ENCODE assay signal across 8 mouse cellular contexts in the genomic region with DNA sequence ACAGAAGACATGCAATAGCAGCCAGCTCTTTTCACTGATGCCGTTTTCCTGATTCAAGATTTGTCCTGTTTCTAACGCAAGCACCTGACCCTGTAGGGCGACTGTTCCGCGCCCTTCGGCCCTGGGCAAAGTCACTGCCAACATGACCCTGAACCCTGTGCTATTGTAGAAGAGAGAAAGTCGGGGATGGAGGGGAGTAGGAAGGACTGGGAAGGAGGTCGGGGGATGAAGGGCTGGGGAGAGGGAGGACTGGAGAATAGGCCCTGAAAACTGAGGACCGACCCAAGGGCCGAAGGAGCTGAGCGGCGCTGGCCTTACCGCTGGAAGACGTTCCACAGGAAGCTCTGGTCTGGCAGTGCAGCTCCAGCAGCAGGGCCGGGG. TPM values are rescaled to one million over a fixed set of nuclear protein-coding genes. Genes with fewer than 3 reads are reported as not detected.
DNase-seq lines count a peak whose midpoint lies in the region; ATAC-seq and TF ChIP-seq lines count a peak whose summit lies in the region.

No protein-coding gene starts in this region.

- no peaks in the 10 kb centered on the region for H3K9me3 ChIP-seq in hindbrain, embryonic 15.5 days
- no peaks in the 10 kb centered on the region for H3K9me3 ChIP-seq in midbrain, embryonic 13.5 days

- H3K27ac ChIP-seq in cortical plate, adult 2 months (ENCODE audit: insufficient read depth, low read length) = 0 out of 2 replicates have a peak overlapping the region, but pooled peaks have one; percentile 5
- peak overlapping the region; percentile 69 for H3K27ac ChIP-seq in hindbrain, embryonic 15.5 days (replicated peaks)
- peak overlapping the region; percentile 68 for H3K27ac ChIP-seq in midbrain, embryonic 13.5 days

- TF ChIP-seq CTCF in cortical plate, adult 2 months (IDR thresholded peaks at IDR 0.05; ENCODE audit: extremely low read depth, insufficient read depth, low read length) = no peak

- peak overlapping the region; percentile 72 for H3K4me2 ChIP-seq in hindbrain, embryonic 15.5 days
- H3K4me2 ChIP-seq in midbrain, embryonic 13.5 days (replicated peaks) = peak overlapping the region; percentile 92

- DNase-seq in kidney, adult 9 months = peak; percentile 59
- no peak for DNase-seq in kidney, postnatal 10 days
- DNase-seq in adrenal gland, postnatal 10 days = no peak
- no peak for DNase-seq in cerebellum, adult 11 months
- DNase-seq in layer of hippocampus, postnatal 10 days (ENCODE audit: low spot score in 2 of 2) = no peak

- H3K4me1 ChIP-seq in cortical plate, adult 2 months (ENCODE audit: control insufficient read depth, insufficient read depth, low read length) = no peaks in the 10 kb centered on the region
- H3K4me1 ChIP-seq in hindbrain, embryonic 15.5 days (replicated peaks) = peaks cover 13% of the 10 kb centered on the region
- peaks cover 16% of the 10 kb centered on the region for H3K4me1 ChIP-seq in midbrain, embryonic 13.5 days (replicated peaks)

- 4% methylated on average over 15 of the region's 15 CpGs for WGBS in hindbrain, embryonic 15.5 days
- 3% methylated on average over 15 of the region's 15 CpGs for WGBS in midbrain, embryonic 13.5 days

- no peak for ATAC-seq in hindbrain, embryonic 15.5 days (ENCODE audit: low FRiP score, low read depth)
- ATAC-seq in midbrain, embryonic 13.5 days = no peak

- peaks cover 20% of the 10 kb centered on the region for H3K36me3 ChIP-seq in hindbrain, embryonic 15.5 days
- H3K36me3 ChIP-seq in midbrain, embryonic 13.5 days = peaks cover 20% of the 10 kb centered on the region

- peak overlapping the region; percentile 82 for H3K4me3 ChIP-seq in cortical plate, adult 2 months (ENCODE audit: insufficient read depth, low read length)
- peak overlapping the region; percentile 78 for H3K4me3 ChIP-seq in hindbrain, embryonic 15.5 days
- peak overlapping the region; percentile 73 for H3K4me3 ChIP-seq in midbrain, embryonic 13.5 days (replicated peaks)

- no peak for TF ChIP-seq POLR2A in cortical plate, adult 2 months (IDR thresholded peaks at IDR 0.05; ENCODE audit: extremely low read depth, insufficient read depth, low read length)

- H3K9ac ChIP-seq in hindbrain, embryonic 15.5 days = peak overlapping the region; percentile 88
- H3K9ac ChIP-seq in midbrain, embryonic 13.5 days (replicated peaks) = peak overlapping the region; percentile 83

- H3K27me3 ChIP-seq in hindbrain, embryonic 15.5 days = no peaks in the 10 kb centered on the region
- H3K27me3 ChIP-seq in midbrain, embryonic 13.5 days = no peaks in the 10 kb centered on the region

RNA-seq across cellular contexts. Expression of a gene that starts 0.6 kb away (rescaled TPM):
- polyA plus RNA-seq in cortical plate, adult 2 months (2012; rRNA removed) = 139 and 150 TPM in 2 replicates
- polyA plus RNA-seq in hindbrain, embryonic 15.5 days (2015; fragmentation: Nextera tagmentation; extraction: Ambion mirVana) = 116 and 117 TPM in 2 replicates
- polyA plus RNA-seq in midbrain, embryonic 13.5 days (2015; fragmentation: Nextera tagmentation; extraction: Ambion mirVana) = 115 and 118 TPM in 2 replicates
- 100 to 1,000 TPM; 114 to 122 TPM for total RNA-seq in adrenal gland, postnatal 10 days (2021)
- 10 to 100 TPM; 70.2 to 74.4 TPM for total RNA-seq in layer of hippocampus, postnatal 10 days (2021)

RNA-seq across cellular contexts. Expression of a gene that starts 24.6 kb away (rescaled TPM):
- polyA plus RNA-seq in cortical plate, adult 2 months (2012; rRNA removed) = 0.85 and 1.1 TPM in 2 replicates
- polyA plus RNA-seq in hindbrain, embryonic 15.5 days (2015; fragmentation: Nextera tagmentation; extraction: Ambion mirVana) = 0.26 and 0.64 TPM in 2 replicates
- polyA plus RNA-seq in midbrain, embryonic 13.5 days (2015; fragmentation: Nextera tagmentation; extraction: Ambion mirVana) = 0.77 and 1.1 TPM in 2 replicates
- total RNA-seq in adrenal gland, postnatal 10 days (2021) = 1 to 10 TPM in 1 of 2 experiments, under 1 TPM in 1; 0.81 to 2.3 TPM
- total RNA-seq in layer of hippocampus, postnatal 10 days (2021) = 1 to 10 TPM; 1.6 TPM

RNA-seq across cellular contexts. Expression of a gene that starts 33.3 kb away (rescaled TPM):
- 300 TPM in 2 replicates for polyA plus RNA-seq in cortical plate, adult 2 months (2012; rRNA removed)
- 231 and 234 TPM in 2 replicates for polyA plus RNA-seq in hindbrain, embryonic 15.5 days (2015; fragmentation: Nextera tagmentation; extraction: Ambion mirVana)
- 219 and 222 TPM in 2 replicates for polyA plus RNA-seq in midbrain, embryonic 13.5 days (2015; fragmentation: Nextera tagmentation; extraction: Ambion mirVana)
- total RNA-seq in adrenal gland, postnatal 10 days (2021) = 1,000 to 10,000 TPM in 1 of 2 experiments, 100 to 1,000 TPM in 1; 887 to 1,000 TPM
- total RNA-seq in layer of hippocampus, postnatal 10 days (2021) = 100 to 1,000 TPM; 228 to 239 TPM

RNA-seq across cellular contexts. Expression of a gene that starts 33.3 kb away (rescaled TPM):
- 34.5 and 34.7 TPM in 2 replicates for polyA plus RNA-seq in cortical plate, adult 2 months (2012; rRNA removed)
- polyA plus RNA-seq in hindbrain, embryonic 15.5 days (2015; fragmentation: Nextera tagmentation; extraction: Ambion mirVana) = 42.5 and 45.9 TPM in 2 replicates
- 47.3 and 51.6 TPM in 2 replicates for polyA plus RNA-seq in midbrain, embryonic 13.5 days (2015; fragmentation: Nextera tagmentation; extraction: Ambion mirVana)
- 10 to 100 TPM; 46.7 to 48.4 TPM for total RNA-seq in adrenal gland, postnatal 10 days (2021)
- total RNA-seq in layer of hippocampus, postnatal 10 days (2021) = 10 to 100 TPM; 63.9 to 66.1 TPM

RNA-seq across cellular contexts. Expression of a gene that starts 47.0 kb away (rescaled TPM):
- polyA plus RNA-seq in cortical plate, adult 2 months (2012; rRNA removed) = 0.17 and 0.21 TPM in 2 replicates
- polyA plus RNA-seq in hindbrain, embryonic 15.5 days (2015; fragmentation: Nextera tagmentation; extraction: Ambion mirVana) = not detected in 2 replicates
- polyA plus RNA-seq in midbrain, embryonic 13.5 days (2015; fragmentation: Nextera tagmentation; extraction: Ambion mirVana) = not detected in 2 replicates
- total RNA-seq in adrenal gland, postnatal 10 days (2021) = 1 to 10 TPM; 1.3 to 6.5 TPM
- not detected for total RNA-seq in layer of hippocampus, postnatal 10 days (2021)

Comparison
In these comparisons a context has a peak if more than half of its experiments do, and no peak if none do; other contexts are left out.
1. H3K27ac ChIP-seq: peak in every context shown above with its lines; median percentile 69 in hindbrain, embryonic 15.5 days; 68 in midbrain, embryonic 13.5 days; 5 in cortical plate, adult 2 months.